Mouse (Mus musculus) gastrocnemius, adult 2 months (tissue): ENCODE data around the gene Ago1. TPM values are rescaled to one million over a fixed set of nuclear protein-coding genes. Genes with fewer than 3 reads are reported as not detected.
A peak's percentile ranks its signal among the peaks of the same experiment; 100 is the strongest.

ENCODE experiments used
- DNase-seq: peaks from one replicate; pipeline ENCODE4 v3.0.0; 2022
- H3K27ac ChIP-seq: fragments of 200-600 bp; 2 replicates; pipeline ENCODE4 v1.8.1; 2022; ENCODE audit warnings: mild to moderate bottlenecking
- H3K4me3 ChIP-seq: fragments of 200-600 bp; 2 replicates; pipeline ENCODE4 v1.8.1; 2022; ENCODE audit warnings: mild to moderate bottlenecking, moderate library complexity
- CTCF ChIP-seq: fragments of 200-600 bp; IDR thresholded peaks from 2 replicates; pipeline ENCODE4 v1.8.1; 2022; ENCODE audit warnings: antibody characterized with exemption, mild to moderate bottlenecking, moderate library complexity
- intact Hi-C: fragments of 180-260 bp; cut with DNase I; formaldehyde crosslinking; loops from one replicate; pipeline ENCODE4 v1.15.1; 2025
- long read RNA-seq, 2 experiments: library from polyadenylated mRNA; stranded (forward); transcript quantifications; one replicate each; pipeline ENCODE4 v2.0.0; 2021
- total RNA-seq, 2 experiments: library from RNA; stranded (reverse); gene quantifications; 2 replicates each; pipeline ENCODE4 v1.2.3; 2021

The Ago1 gene
- total RNA-seq: 1 to 10 TPM; 6.6 to 7.9 TPM
- long read RNA-seq, experiment 1, partial matches to known transcripts: 0 of 2 reads
- long read RNA-seq, experiment 1, other reads (novel, unspliced or antisense): 2 of 2 reads
- long read RNA-seq, experiment 2, partial matches to known transcripts: 0 of 2 reads
- long read RNA-seq, experiment 2, other reads (novel, unspliced or antisense): 2 of 2 reads

DNA sequence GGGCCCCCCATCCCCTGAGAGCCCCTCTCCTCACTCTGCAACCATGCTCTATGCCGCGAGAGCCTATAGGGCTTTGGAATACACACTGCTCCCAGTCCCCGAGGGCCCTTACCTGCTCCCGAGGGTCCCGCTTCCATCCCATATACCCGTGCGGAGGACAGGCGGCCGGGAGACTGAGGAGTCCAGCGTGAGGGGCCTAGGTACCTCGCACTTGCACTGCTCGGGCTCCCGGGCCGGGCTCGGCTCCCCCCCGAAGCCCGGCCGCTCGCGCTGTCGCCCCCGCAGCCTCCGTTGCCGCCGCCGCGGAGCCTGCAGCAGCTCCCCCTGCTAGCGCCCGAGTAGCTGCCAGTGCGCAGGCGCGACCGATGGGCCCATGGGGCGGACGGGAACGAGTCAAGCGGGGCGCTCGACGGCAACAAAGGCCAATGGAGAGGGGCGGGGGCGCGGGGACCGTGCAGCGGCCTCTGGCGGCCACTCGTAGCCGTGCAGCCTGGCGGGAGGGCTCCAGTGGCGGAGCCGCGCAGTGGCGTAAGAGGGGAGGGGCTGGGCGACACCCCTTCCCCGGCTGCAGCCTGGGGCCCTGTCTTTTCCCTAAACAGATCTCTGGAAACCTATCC is at the start of gene Ago1:
Gene Ago1, minus strand, starts transcription at position 299 of the 617 bp plus-strand sequence.
- Histone ChIP-seq H3K4me3 (peak within 1 kb of the TSS; percentile 98), H3K27ac (peak within 1 kb of the TSS; percentile 87)
- DNase-seq: peak; percentile 97
- intact Hi-C loops: loop anchor here (2.0 kb wide), 1 partner anchor 38 kb away; no protein-coding TSS in a partner anchor
- peak; percentile 100; the same call in 1 of the 2 replicates for TF ChIP-seq CTCF

DNA sequence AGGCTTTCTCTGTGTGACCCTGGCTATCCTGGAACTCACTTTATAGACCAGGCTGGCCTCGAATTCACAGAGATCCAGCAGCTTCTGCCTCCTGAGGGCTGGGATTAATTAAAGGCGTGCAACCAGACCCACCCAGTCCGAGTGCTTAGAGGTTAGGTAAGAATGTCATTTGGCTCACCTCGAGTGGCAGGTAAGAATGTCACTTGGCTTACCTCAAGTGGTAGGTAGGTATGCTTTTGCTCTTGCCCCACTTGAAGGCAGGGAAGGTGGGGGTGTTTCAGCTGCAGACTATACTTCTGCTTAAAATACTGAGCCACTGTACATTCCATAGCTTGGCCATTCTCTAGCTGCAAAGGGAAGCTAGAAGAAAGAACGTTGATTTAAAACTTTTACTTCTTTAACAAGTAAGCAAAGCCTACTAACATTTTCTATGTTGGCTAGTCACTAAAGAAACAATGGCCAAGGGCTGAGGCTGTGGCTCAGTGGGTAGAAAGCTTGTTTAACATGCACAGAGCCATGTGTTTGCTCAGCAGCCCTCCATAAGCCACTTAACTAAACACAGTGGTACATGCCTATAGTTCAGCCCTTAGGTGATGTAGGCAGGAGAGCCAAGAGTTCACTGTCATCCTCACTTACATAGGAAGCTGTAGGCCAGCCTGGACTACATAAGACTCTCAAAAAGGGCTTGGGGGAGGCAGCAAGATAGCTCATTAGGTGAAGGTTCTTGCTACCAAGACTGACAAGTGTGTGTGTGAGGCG is 44.1 kb upstream of the Ago1 start:
- Histone ChIP-seq H3K27ac (no peak overlapping the region), H3K4me3 (no peak overlapping the region)
- DNase-seq: no peak
- TF ChIP-seq CTCF: no peak
- intact Hi-C loops: no loop called here

GRCm38 (mm10) chr4:126511013-126511412 is 42.6 kb upstream of the Ago1 start:
- no peak overlapping the region for H3K4me3 ChIP-seq
- no peak overlapping the region for H3K27ac ChIP-seq
- intact Hi-C loops: no loop called here
- no peak for DNase-seq
- TF ChIP-seq CTCF: no peak

DNA sequence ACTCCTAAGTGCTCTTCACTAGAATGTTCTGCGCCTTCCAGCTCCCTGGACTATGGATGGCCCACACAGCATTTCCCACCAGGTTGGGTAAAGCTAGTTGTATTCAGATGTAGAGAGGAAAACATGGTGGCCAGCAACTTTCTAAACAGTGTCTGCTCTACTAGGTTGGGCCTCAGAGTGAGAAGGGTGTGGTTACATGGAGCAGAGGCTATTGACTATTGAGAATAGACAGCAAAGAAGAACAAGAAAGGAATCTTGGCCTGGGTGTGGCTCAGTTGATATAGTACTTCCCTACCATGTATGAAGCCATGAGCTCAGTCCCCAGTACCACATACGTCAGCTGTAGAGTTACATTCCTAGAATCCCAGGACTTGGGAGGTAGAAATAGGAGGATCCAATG is 40.7 kb upstream of the Ago1 start:
- DNase-seq: no peak
- intact Hi-C loops: no loop called here
- H3K27ac ChIP-seq: no peak overlapping the region
- H3K4me3 ChIP-seq: no peak overlapping the region
- no peak for TF ChIP-seq CTCF

DNA sequence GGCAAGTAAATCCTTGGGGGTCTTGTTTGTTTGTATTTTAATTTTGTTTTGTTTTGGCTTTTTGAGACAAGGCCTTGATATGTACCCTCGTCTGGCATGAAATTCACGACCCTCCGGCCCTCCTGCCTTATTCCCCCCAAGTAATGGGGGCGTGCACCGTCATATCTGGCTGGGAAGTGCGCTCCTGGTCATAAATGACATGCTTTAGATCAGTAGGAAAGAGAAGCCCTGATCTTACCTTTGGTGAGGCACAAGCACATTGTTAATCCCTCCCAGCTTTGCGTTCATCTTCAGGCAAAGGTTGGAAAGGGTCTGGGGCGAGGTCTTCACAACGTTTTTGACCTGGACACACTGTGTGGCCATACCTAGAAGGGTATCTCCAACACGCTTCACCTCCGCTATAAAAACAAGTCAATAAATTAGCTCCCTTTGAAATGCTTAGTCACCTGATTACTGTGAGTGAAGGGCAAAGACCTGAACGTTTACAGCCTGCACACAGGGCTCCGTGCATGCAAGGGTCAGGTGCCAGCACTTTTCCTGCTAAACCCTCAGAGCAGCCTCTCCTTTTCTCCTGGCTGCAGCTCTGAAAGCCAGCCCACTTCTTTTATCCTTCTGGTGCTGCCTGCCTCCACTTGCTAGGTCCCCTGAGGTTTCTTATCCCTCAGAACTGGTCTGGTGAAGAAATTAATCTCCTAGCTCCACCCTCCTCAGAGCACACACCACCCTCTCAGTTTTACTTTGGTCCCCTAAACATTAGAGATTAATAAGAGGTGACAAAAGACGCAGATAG is 39.9 kb upstream of the Ago1 start:
- no peak for TF ChIP-seq CTCF
- intact Hi-C loops: no loop called here
- no peak overlapping the region for H3K4me3 ChIP-seq
- H3K27ac ChIP-seq: no peak overlapping the region
- no peak for DNase-seq

GRCm38 (mm10) chr4:126502977-126503309 is 34.6 kb upstream of the Ago1 start:
- intact Hi-C loops: no loop called here
- no peak for TF ChIP-seq CTCF
- no peak overlapping the region for H3K27ac ChIP-seq
- H3K4me3 ChIP-seq: no peak overlapping the region
- DNase-seq: no peak

DNA sequence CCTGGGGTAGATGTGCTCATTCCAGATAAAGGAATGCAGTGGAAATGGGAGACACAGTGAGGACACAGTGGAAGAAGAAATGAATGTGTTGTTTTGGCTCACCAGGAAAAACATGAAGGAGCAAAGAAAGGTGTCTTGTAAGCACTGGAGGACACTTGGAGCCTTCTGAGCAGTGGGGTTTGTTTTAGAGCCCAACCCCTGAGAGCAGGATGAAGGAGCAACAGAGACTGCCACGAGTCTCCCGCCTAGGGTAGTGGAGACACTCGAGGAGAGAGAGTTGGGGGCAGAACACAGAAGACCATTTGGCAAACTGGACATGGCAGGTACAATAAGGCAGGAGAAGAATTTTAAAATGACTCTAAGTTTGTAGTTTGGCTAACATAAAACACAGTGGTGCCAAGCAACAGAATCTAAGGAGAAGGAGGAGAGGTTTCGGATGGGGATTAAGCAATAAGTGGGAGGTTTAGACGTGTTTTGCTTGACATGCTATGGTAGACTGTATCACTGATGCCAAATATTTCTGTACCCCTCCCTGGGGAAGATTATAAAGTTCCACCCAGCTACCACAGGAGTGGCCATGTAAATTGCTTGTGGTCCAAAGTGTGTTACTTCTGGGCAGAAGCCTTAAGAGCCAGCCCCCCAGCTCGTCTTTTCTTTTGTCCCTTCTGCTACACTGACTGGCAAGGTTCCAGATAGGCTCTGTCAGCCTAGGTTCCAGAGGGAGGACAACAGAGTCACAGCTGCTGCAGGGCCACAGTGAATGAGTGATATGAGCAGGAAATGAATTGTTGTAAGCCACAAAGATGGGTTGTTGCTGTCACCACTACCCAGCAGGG is 34.0 kb upstream of the Ago1 start:
- Histone ChIP-seq H3K4me3 (no peak overlapping the region), H3K27ac (no peak overlapping the region)
- no peak for TF ChIP-seq CTCF
- intact Hi-C loops: no loop called here
- no peak for DNase-seq

- Histone ChIP-seq H3K4me3 (no peak overlapping the region), H3K27ac (no peak overlapping the region)
- no peak for TF ChIP-seq CTCF
- DNase-seq: no peak
- intact Hi-C loops: no loop called here
Observed at GRCm38 (mm10) chr4:126498601-126499000, 30.2 kb upstream of the Ago1 start.

- H3K27ac ChIP-seq: no peak overlapping the region
- TF ChIP-seq CTCF: no peak
- no peak overlapping the region for H3K4me3 ChIP-seq
- intact Hi-C loops: no loop called here
- DNase-seq: no peak
Observed at GRCm38 (mm10) chr4:126496963-126497362, 28.6 kb upstream of the Ago1 start.

- intact Hi-C loops: no loop called here
- no peak for TF ChIP-seq CTCF
- no peak overlapping the region for H3K4me3 ChIP-seq
- DNase-seq: no peak
- no peak overlapping the region for H3K27ac ChIP-seq
Observed at GRCm38 (mm10) chr4:126495942-126496790, 27.8 kb upstream of the Ago1 start.

- TF ChIP-seq CTCF: no peak
- DNase-seq: no peak
- intact Hi-C loops: no loop called here
- H3K27ac ChIP-seq: no peak overlapping the region
- no peak overlapping the region for H3K4me3 ChIP-seq
Observed at GRCm38 (mm10) chr4:126495453-126495852, 27.1 kb upstream of the Ago1 start.
